Mouse (Mus musculus) forebrain, embryonic 15.5 days (tissue): ENCODE results near the gene Inka1. TPM values are rescaled to one million over a fixed set of nuclear protein-coding genes. Genes with fewer than 3 reads are reported as not detected.
"Not testable (repeated sequence)": the region's sequence is repeated elsewhere in the genome, so short reads cannot be mapped to it uniquely, and the experiment has no call there.

Experiments
- ATAC-seq: fragments of 200-750 bp; cut with Nextera tagmentation; replicated peaks from 2 replicates; pipeline ENCODE4 v1.8.0; 2017; ENCODE audit warnings: mild to moderate bottlenecking, moderate TSS enrichment, moderate library complexity
- H3K27ac ChIP-seq: fragments of 300-500 bp; sonication (generic); replicated peaks from 2 replicates; pipeline ENCODE4 v1.5.1; 2015; ENCODE audit warnings: mild to moderate bottlenecking, inconsistent platforms
- H3K27me3 ChIP-seq: fragments of 300-500 bp; sonication (generic); 2 replicates; pipeline ENCODE4 v1.6.1; 2015; ENCODE audit warnings: inconsistent platforms
- H3K36me3 ChIP-seq: fragments of 300-500 bp; sonication (generic); 2 replicates; pipeline ENCODE4 v1.6.1; 2015; ENCODE audit warnings: mild to moderate bottlenecking, inconsistent platforms
- H3K4me1 ChIP-seq: fragments of 300-500 bp; sonication (generic); 2 replicates; pipeline ENCODE4 v1.6.1; 2015; ENCODE audit warnings: inconsistent platforms
- H3K4me2 ChIP-seq: fragments of 300-500 bp; sonication (generic); replicated peaks from 2 replicates; pipeline ENCODE4 v1.6.1; 2015; ENCODE audit warnings: mild to moderate bottlenecking, inconsistent platforms
- H3K4me3 ChIP-seq: fragments of 300-500 bp; sonication (generic); 2 replicates; pipeline ENCODE4 v1.5.1; 2015; ENCODE audit warnings: mild to moderate bottlenecking, inconsistent platforms
- H3K9ac ChIP-seq: fragments of 300-500 bp; sonication (generic); replicated peaks from 2 replicates; pipeline ENCODE4 v1.6.1; 2015; ENCODE audit warnings: mild to moderate bottlenecking, inconsistent platforms
- H3K9me3 ChIP-seq: fragments of 300-500 bp; sonication (generic); 2 replicates; pipeline ENCODE4 v1.6.1; 2016; ENCODE audit warnings: inconsistent platforms
- WGBS: fragments of 180-500 bp; shearing (Covaris S2); methylation state at CpG from one replicate; pipeline ENCODE4 v1.1.7; 2015; ENCODE audit warnings: mixed read lengths; 5-methylcytosine and 5-hydroxymethylcytosine counted together
- polyA plus RNA-seq: library from polyadenylated mRNA; unstranded; fragments of >200 nt; fragmentation: Nextera tagmentation; extraction: Ambion mirVana; gene quantifications from 2 replicates; pipeline ENCODE4 v1.2.1, GENCODE M21; 2015

Inka1 gene
- polyA plus RNA-seq = 12.6 and 12.8 TPM in 2 replicates

GRCm38 (mm10) chr9:107985131-107986119, at the start of gene Inka1:
Inka1 (minus strand) TSS chr9:107985879.
- ATAC-seq = peak; percentile 77
- Histone ChIP-seq H3K4me1 (peaks cover 34% of the 10 kb centered on the region), H3K9me3 (no peaks in the 10 kb centered on the region), H3K9ac (peak within 1 kb of the TSS; percentile 44), H3K27ac (peak within 1 kb of the TSS; percentile 28; the same call in 1 of the 2 replicates), H3K27me3 (no peaks in the 10 kb centered on the region; the same call in 1 of the 2 replicates), H3K36me3 (no peaks in the 10 kb centered on the region), H3K4me2 (peak within 1 kb of the TSS; percentile 67), H3K4me3 (peak within 1 kb of the TSS; percentile 53)
- 1% methylated on average over 52 of the region's 58 CpGs for WGBS

- peaks cover 53% of the 10 kb centered on the region for H3K36me3 ChIP-seq
- no peaks in the 10 kb centered on the region for H3K4me1 ChIP-seq
- ATAC-seq = no peak
- H3K27me3 ChIP-seq = no peaks in the 10 kb centered on the region
- no peak overlapping the region for H3K4me3 ChIP-seq
- no peak overlapping the region for H3K4me2 ChIP-seq
- H3K9ac ChIP-seq = no peak overlapping the region
- no peaks in the 10 kb centered on the region for H3K9me3 ChIP-seq
- 90% methylated on average over 5 of the region's 5 CpGs for WGBS
- H3K27ac ChIP-seq = no peak overlapping the region
Observed at GRCm38 (mm10) chr9:108032126-108032525, 46.4 kb upstream of the Inka1 start.

- ATAC-seq = no peak
- Histone ChIP-seq H3K27me3 (no peaks in the 10 kb centered on the region), H3K9ac (no peak overlapping the region), H3K27ac (no peak overlapping the region), H3K36me3 (peaks cover 58% of the 10 kb centered on the region), H3K4me2 (no peak overlapping the region), H3K4me1 (no peaks in the 10 kb centered on the region), H3K9me3 (no peaks in the 10 kb centered on the region), H3K4me3 (no peak overlapping the region)
- WGBS = 97% methylated on average over 3 of the region's 3 CpGs
Observed at GRCm38 (mm10) chr9:108027867-108028266, 42.2 kb upstream of the Inka1 start.

GRCm38 (mm10) chr9:108026584-108026983, 40.9 kb upstream of the Inka1 start:
- ATAC-seq = no peak
- Histone ChIP-seq H3K4me3 (no peak overlapping the region), H3K9ac (no peak overlapping the region), H3K27me3 (no peaks in the 10 kb centered on the region), H3K4me1 (no peaks in the 10 kb centered on the region), H3K4me2 (no peak overlapping the region), H3K36me3 (peaks cover 50% of the 10 kb centered on the region), H3K9me3 (no peaks in the 10 kb centered on the region), H3K27ac (no peak overlapping the region)
- 93% methylated on average over 3 of the region's 3 CpGs for WGBS

- Histone ChIP-seq H3K4me3 (no peak overlapping the region), H3K4me1 (0 out of 2 replicates have a peak, but pooled peaks cover 3% of the 10 kb centered on the region)
Observed at GRCm38 (mm10) chr9:108023216-108023615, 37.5 kb upstream of the Inka1 start.

GRCm38 (mm10) chr9:108020741-108021140, 35.1 kb upstream of the Inka1 start:
- peaks cover 17% of the 10 kb centered on the region for H3K36me3 ChIP-seq

More at GRCm38 (mm10) chr9:108023216-108023615, 37.5 kb upstream of the Inka1 start:
- H3K9me3 ChIP-seq = no peaks in the 10 kb centered on the region
- peaks cover 38% of the 10 kb centered on the region for H3K36me3 ChIP-seq
- no peak overlapping the region for H3K9ac ChIP-seq
- no peaks in the 10 kb centered on the region for H3K27me3 ChIP-seq
- 89% methylated on average over 3 of the region's 3 CpGs for WGBS
- no peak overlapping the region for H3K27ac ChIP-seq
- no peak for ATAC-seq
- H3K4me2 ChIP-seq = no peak overlapping the region

GRCm38 (mm10) chr9:108017127-108017526, 31.4 kb upstream of the Inka1 start:
- Histone ChIP-seq H3K4me1 (0 out of 2 replicates have a peak, but pooled peaks cover 3% of the 10 kb centered on the region), H3K4me2 (no peak overlapping the region), H3K27ac (no peak overlapping the region), H3K27me3 (no peaks in the 10 kb centered on the region), H3K9ac (no peak overlapping the region), H3K9me3 (no peaks in the 10 kb centered on the region), H3K4me3 (no peak overlapping the region), H3K36me3 (no peaks in the 10 kb centered on the region; the same call in 1 of the 2 replicates)
- no peak for ATAC-seq
- 82% methylated on average over 3 of the region's 3 CpGs for WGBS

More at GRCm38 (mm10) chr9:108020741-108021140, 35.1 kb upstream of the Inka1 start:
- no peak for ATAC-seq
- no peak overlapping the region for H3K9ac ChIP-seq
- no peak overlapping the region for H3K27ac ChIP-seq
- WGBS = 92% methylated on average over 1 of the region's 1 CpGs
- 0 out of 2 replicates have a peak, but pooled peaks cover 3% of the 10 kb centered on the region for H3K4me1 ChIP-seq
- H3K27me3 ChIP-seq = no peaks in the 10 kb centered on the region
- no peaks in the 10 kb centered on the region for H3K9me3 ChIP-seq
- H3K4me2 ChIP-seq = no peak overlapping the region
- H3K4me3 ChIP-seq = no peak overlapping the region

GRCm38 (mm10) chr9:108013577-108013976, 27.9 kb upstream of the Inka1 start:
- not testable (repeated sequence) for H3K27me3 ChIP-seq, H3K4me2 ChIP-seq, ATAC-seq, H3K4me3 ChIP-seq, H3K27ac ChIP-seq, H3K36me3 ChIP-seq, H3K9ac ChIP-seq, H3K4me1 ChIP-seq, H3K9me3 ChIP-seq
- WGBS = 94% methylated on average over 2 of the region's 2 CpGs

- no peak overlapping the region for H3K4me3 ChIP-seq
- H3K4me1 ChIP-seq = peaks cover 2% of the 10 kb centered on the region; the same call in 1 of the 2 replicates
- H3K36me3 ChIP-seq = no peaks in the 10 kb centered on the region; the same call in 1 of the 2 replicates
- no peak overlapping the region for H3K4me2 ChIP-seq
- H3K27me3 ChIP-seq = no peaks in the 10 kb centered on the region
- H3K9ac ChIP-seq = no peak overlapping the region
- no peak for ATAC-seq
- H3K9me3 ChIP-seq = no peaks in the 10 kb centered on the region
- H3K27ac ChIP-seq = no peak overlapping the region
Observed at GRCm38 (mm10) chr9:108010385-108010784, 24.7 kb upstream of the Inka1 start.

- Histone ChIP-seq H3K9me3 (no peaks in the 10 kb centered on the region), H3K9ac (no peak overlapping the region), H3K4me3 (no peak overlapping the region), H3K4me2 (no peak overlapping the region), H3K27ac (no peak overlapping the region), H3K36me3 (no peaks in the 10 kb centered on the region), H3K27me3 (no peaks in the 10 kb centered on the region), H3K4me1 (peaks cover 22% of the 10 kb centered on the region)
- 91% methylated on average over 5 of the region's 5 CpGs for WGBS
- no peak for ATAC-seq
Observed at GRCm38 (mm10) chr9:108008041-108008440, 22.4 kb upstream of the Inka1 start.

GRCm38 (mm10) chr9:108003531-108003890, 17.8 kb upstream of the Inka1 start:
- peak overlapping the region; percentile 93 for H3K27ac ChIP-seq
- H3K4me3 ChIP-seq = peak overlapping the region; percentile 66
- H3K9me3 ChIP-seq = no peaks in the 10 kb centered on the region
- H3K27me3 ChIP-seq = no peaks in the 10 kb centered on the region
- no peaks in the 10 kb centered on the region for H3K36me3 ChIP-seq
- peak overlapping the region; percentile 59 for H3K4me2 ChIP-seq
- ATAC-seq = no peak
- H3K4me1 ChIP-seq = peaks cover 29% of the 10 kb centered on the region
- H3K9ac ChIP-seq = peak overlapping the region; percentile 93
- 14% methylated on average over 8 of the region's 8 CpGs for WGBS

GRCm38 (mm10) chr9:108002778-108003530, 17.3 kb upstream of the Inka1 start:
- Histone ChIP-seq H3K4me1 (peaks cover 29% of the 10 kb centered on the region), H3K9ac (peak overlapping the region; percentile 93), H3K27ac (peak overlapping the region; percentile 93), H3K27me3 (no peaks in the 10 kb centered on the region), H3K9me3 (no peaks in the 10 kb centered on the region), H3K36me3 (no peaks in the 10 kb centered on the region), H3K4me2 (peak overlapping the region; percentile 59), H3K4me3 (peak overlapping the region; percentile 66)
- WGBS = under 1% methylated on average over 50 of the region's 50 CpGs
- ATAC-seq = no peak; the same call in 1 of the 2 replicates
